Mouse (Mus musculus): ENCODE data around the gene Gm12258. TPM values are rescaled to one million over a fixed set of nuclear protein-coding genes. Genes with fewer than 3 reads are reported as not detected.

Gene Gm12258
- polyA plus RNA-seq, 1 experiment from 2014 or later = 1.3 TPM

GRCm38 (mm10) chr11:58847636-58848035 lies 678 bp downstream of the Gm12258 start:
- H3K4me3 ChIP-seq (replicated peaks) = peak overlapping the region; percentile 77
- H3K9ac ChIP-seq = peak overlapping the region; percentile 85
- 0 out of 2 replicates have a peak, but pooled peaks have one; percentile 11 for ATAC-seq (ENCODE audit: low read depth)
- peaks cover 21% of the 10 kb centered on the region for H3K36me3 ChIP-seq
- H3K9me3 ChIP-seq (replicated peaks) = no peaks in the 10 kb centered on the region
- H3K27me3 ChIP-seq = no peaks in the 10 kb centered on the region
- H3K27ac ChIP-seq = peak overlapping the region; percentile 75
- no peak for DNase-seq
- peak overlapping the region; percentile 88 for H3K4me2 ChIP-seq
- peaks cover 12% of the 10 kb centered on the region for H3K4me1 ChIP-seq (replicated peaks)
- WGBS (ENCODE audit: insufficient replicate concordance) = 23% methylated on average over 9 of the region's 9 CpGs

GRCm38 (mm10) chr11:58849731-58850130 lies 2.8 kb downstream of the Gm12258 start:
- H3K4me2 ChIP-seq = no peak overlapping the region
- no peaks in the 10 kb centered on the region for H3K9me3 ChIP-seq (replicated peaks)
- H3K4me3 ChIP-seq (replicated peaks) = no peak overlapping the region
- ATAC-seq (ENCODE audit: low read depth) (no peak), DNase-seq (no peak)
- peaks cover 12% of the 10 kb centered on the region for H3K4me1 ChIP-seq (replicated peaks)
- no peak overlapping the region for H3K9ac ChIP-seq
- H3K27ac ChIP-seq = no peak overlapping the region
- 61% methylated on average over 2 of the region's 2 CpGs for WGBS (ENCODE audit: insufficient replicate concordance)
- peaks cover 26% of the 10 kb centered on the region for H3K36me3 ChIP-seq
- no peaks in the 10 kb centered on the region for H3K27me3 ChIP-seq

GRCm38 (mm10) chr11:58860744-58861143 lies 13.8 kb downstream of the Gm12258 start:
- WGBS (ENCODE audit: insufficient replicate concordance) = 84% methylated on average over 8 of the region's 8 CpGs
- Histone ChIP-seq H3K4me1 (replicated peaks) (no peaks in the 10 kb centered on the region), H3K27ac (no peak overlapping the region), H3K4me2 (no peak overlapping the region), H3K9ac (no peak overlapping the region), H3K9me3 (replicated peaks) (peaks cover 10% of the 10 kb centered on the region; the same call in 1 of the 2 replicates), H3K36me3 (peaks cover 51% of the 10 kb centered on the region), H3K4me3 (replicated peaks) (no peak overlapping the region), H3K27me3 (0 out of 2 replicates have a peak, but pooled peaks cover 5% of the 10 kb centered on the region)
- DNase-seq (no peak), ATAC-seq (ENCODE audit: low read depth) (no peak)

GRCm38 (mm10) chr11:58867039-58867953 lies 20.3 kb downstream of the Gm12258 start, which contains the start of gene 2810021J22Rik:
2810021J22Rik (plus strand) TSS chr11:58867216.
- peak; percentile 93 for ATAC-seq (ENCODE audit: low read depth)
- H3K9ac ChIP-seq = peak within 1 kb of the TSS; percentile 88
- H3K36me3 ChIP-seq = peaks cover 26% of the 10 kb centered on the region
- peak within 1 kb of the TSS; percentile 81 for H3K4me3 ChIP-seq (replicated peaks)
- H3K9me3 ChIP-seq (replicated peaks) = no peaks in the 10 kb centered on the region
- peaks cover 15% of the 10 kb centered on the region for H3K4me1 ChIP-seq (replicated peaks)
- H3K27me3 ChIP-seq = 0 out of 2 replicates have a peak, but pooled peaks cover 5% of the 10 kb centered on the region
- H3K27ac ChIP-seq = peak within 1 kb of the TSS; percentile 92
- peak within 1 kb of the TSS; percentile 84 for H3K4me2 ChIP-seq
- peak; percentile 79 for DNase-seq
- 1% methylated on average over 37 of the region's 37 CpGs for WGBS (ENCODE audit: insufficient replicate concordance)

GRCm38 (mm10) chr11:58867954-58868330 lies 21.0 kb downstream of the Gm12258 start:
- peak overlapping the region; percentile 92 for H3K27ac ChIP-seq
- peak overlapping the region; percentile 81 for H3K4me3 ChIP-seq (replicated peaks)
- H3K9ac ChIP-seq = peak overlapping the region; percentile 88
- 63% methylated on average over 6 of the region's 6 CpGs for WGBS (ENCODE audit: insufficient replicate concordance)
- no peaks in the 10 kb centered on the region for H3K9me3 ChIP-seq (replicated peaks)
- ATAC-seq (ENCODE audit: low read depth) (no peak), DNase-seq (no peak)
- H3K4me2 ChIP-seq = peak overlapping the region; percentile 84
- peaks cover 26% of the 10 kb centered on the region for H3K36me3 ChIP-seq
- peaks cover 15% of the 10 kb centered on the region for H3K4me1 ChIP-seq (replicated peaks)
- 0 out of 2 replicates have a peak, but pooled peaks cover 5% of the 10 kb centered on the region for H3K27me3 ChIP-seq

- Histone ChIP-seq H3K27me3 (no peaks in the 10 kb centered on the region), H3K4me1 (replicated peaks) (peaks cover 15% of the 10 kb centered on the region), H3K9ac (no peak overlapping the region), H3K36me3 (peaks cover 29% of the 10 kb centered on the region), H3K9me3 (replicated peaks) (no peaks in the 10 kb centered on the region), H3K4me2 (no peak overlapping the region), H3K4me3 (replicated peaks) (no peak overlapping the region), H3K27ac (no peak overlapping the region)
- DNase-seq (no peak), ATAC-seq (ENCODE audit: low read depth) (no peak)
- 87% methylated on average over 4 of the region's 4 CpGs for WGBS (ENCODE audit: insufficient replicate concordance)
Observed at GRCm38 (mm10) chr11:58870961-58871360, 24.0 kb downstream of the Gm12258 start.

- no peak overlapping the region for H3K27ac ChIP-seq
- 68% methylated on average over 8 of the region's 8 CpGs for WGBS (ENCODE audit: insufficient replicate concordance)
- no peak overlapping the region for H3K9ac ChIP-seq
- ATAC-seq (ENCODE audit: low read depth) (no peak), DNase-seq (no peak)
- peaks cover 41% of the 10 kb centered on the region for H3K36me3 ChIP-seq
- H3K4me3 ChIP-seq (replicated peaks) = no peak overlapping the region
- H3K4me1 ChIP-seq (replicated peaks) = no peaks in the 10 kb centered on the region
- no peaks in the 10 kb centered on the region for H3K9me3 ChIP-seq (replicated peaks)
- no peaks in the 10 kb centered on the region for H3K27me3 ChIP-seq
- H3K4me2 ChIP-seq = no peak overlapping the region
Observed at GRCm38 (mm10) chr11:58883756-58884155, 36.8 kb downstream of the Gm12258 start.

GRCm38 (mm10) chr11:58890511-58890910 lies 43.6 kb downstream of the Gm12258 start:
- H3K36me3 ChIP-seq = peaks cover 72% of the 10 kb centered on the region
- H3K4me1 ChIP-seq (replicated peaks) = no peaks in the 10 kb centered on the region
- no peak overlapping the region for H3K4me2 ChIP-seq
- H3K4me3 ChIP-seq (replicated peaks) = no peak overlapping the region
- no peak for ATAC-seq (ENCODE audit: low read depth)
- WGBS (ENCODE audit: insufficient replicate concordance) = 90% methylated on average over 10 of the region's 10 CpGs
- no peaks in the 10 kb centered on the region; the same call in 1 of the 2 replicates for H3K9me3 ChIP-seq (replicated peaks)
- no peak overlapping the region for H3K27ac ChIP-seq
- H3K27me3 ChIP-seq = no peaks in the 10 kb centered on the region
- H3K9ac ChIP-seq = no peak overlapping the region
- no peak for DNase-seq

- H3K4me3 ChIP-seq (replicated peaks) = no peak overlapping the region
- DNase-seq = no peak
- peaks cover 92% of the 10 kb centered on the region for H3K36me3 ChIP-seq
- H3K9me3 ChIP-seq (replicated peaks) = no peaks in the 10 kb centered on the region; the same call in 1 of the 2 replicates
- H3K4me1 ChIP-seq (replicated peaks) = peaks cover 2% of the 10 kb centered on the region; the same call in 1 of the 2 replicates
- no peak overlapping the region for H3K27ac ChIP-seq
- H3K27me3 ChIP-seq = no peaks in the 10 kb centered on the region
- no peak overlapping the region for H3K4me2 ChIP-seq
- no peak for ATAC-seq (ENCODE audit: low read depth)
- WGBS (ENCODE audit: insufficient replicate concordance) = 87% methylated on average over 6 of the region's 6 CpGs
- no peak overlapping the region for H3K9ac ChIP-seq
Observed at GRCm38 (mm10) chr11:58894456-58894855, 47.5 kb downstream of the Gm12258 start.

GRCm38 (mm10) chr11:58897485-58897884 lies 50.5 kb downstream of the Gm12258 start:
- no peaks in the 10 kb centered on the region for H3K9me3 ChIP-seq (replicated peaks)
- WGBS (ENCODE audit: insufficient replicate concordance) = 90% methylated on average over 6 of the region's 6 CpGs
- DNase-seq (no peak), ATAC-seq (ENCODE audit: low read depth) (no peak)
- H3K27ac ChIP-seq = no peak overlapping the region
- peaks cover 25% of the 10 kb centered on the region for H3K4me1 ChIP-seq (replicated peaks)
- no peak overlapping the region for H3K4me2 ChIP-seq
- H3K36me3 ChIP-seq = peaks cover 90% of the 10 kb centered on the region
- no peak overlapping the region for H3K4me3 ChIP-seq (replicated peaks)
- no peaks in the 10 kb centered on the region for H3K27me3 ChIP-seq
- no peak overlapping the region for H3K9ac ChIP-seq

GRCm38 (mm10) chr11:58901080-58901479 lies 54.1 kb downstream of the Gm12258 start:
- Histone ChIP-seq H3K36me3 (peaks cover 60% of the 10 kb centered on the region), H3K27ac (peak overlapping the region; percentile 87), H3K4me3 (replicated peaks) (peak overlapping the region; percentile 30; the same call in 1 of the 2 replicates), H3K9me3 (replicated peaks) (no peaks in the 10 kb centered on the region), H3K27me3 (no peaks in the 10 kb centered on the region), H3K4me1 (replicated peaks) (peaks cover 46% of the 10 kb centered on the region), H3K4me2 (peak overlapping the region; percentile 81), H3K9ac (peak overlapping the region; percentile 58; the same call in 1 of the 2 replicates)
- DNase-seq (peak; percentile 54), ATAC-seq (ENCODE audit: low read depth) (peak; percentile 72)

All from liver, embryonic 13.5 days (tissue).